Mouse (Mus musculus) neural tube, embryonic 15.5 days (tissue): Measurements from ENCODE around the gene Cnksr1. TPM values are rescaled to one million over a fixed set of nuclear protein-coding genes. Genes with fewer than 3 reads are reported as not detected.

ENCODE experiments used
- ATAC-seq: fragments of 200-750 bp; cut with Nextera tagmentation; 2 replicates; pipeline ENCODE4 v1.8.0; 2017; ENCODE audit warnings: mild to moderate bottlenecking, moderate TSS enrichment, moderate library complexity; ENCODE audit not compliant: low FRiP score
- H3K27ac ChIP-seq: fragments of 300-500 bp; sonication (generic); replicated peaks from 2 replicates; pipeline ENCODE4 v1.5.1; 2015; ENCODE audit warnings: mild to moderate bottlenecking, inconsistent platforms
- H3K27me3 ChIP-seq: fragments of 300-500 bp; sonication (generic); replicated peaks from 2 replicates; pipeline ENCODE4 v1.6.1; 2015; ENCODE audit warnings: inconsistent platforms
- H3K36me3 ChIP-seq: fragments of 300-500 bp; sonication (generic); 2 replicates; pipeline ENCODE4 v1.6.1; 2015; ENCODE audit warnings: inconsistent platforms
- H3K4me1 ChIP-seq: fragments of 300-500 bp; sonication (generic); 2 replicates; pipeline ENCODE4 v1.6.1; 2015; ENCODE audit warnings: inconsistent platforms
- H3K4me2 ChIP-seq: fragments of 300-500 bp; sonication (generic); 2 replicates; pipeline ENCODE4 v1.6.1; 2015; ENCODE audit warnings: inconsistent platforms, mild to moderate bottlenecking, moderate library complexity
- H3K4me3 ChIP-seq: fragments of 300-500 bp; sonication (generic); replicated peaks from 2 replicates; pipeline ENCODE4 v1.5.1; 2015; ENCODE audit warnings: mild to moderate bottlenecking, inconsistent platforms
- H3K9ac ChIP-seq: fragments of 300-500 bp; sonication (generic); replicated peaks from 2 replicates; pipeline ENCODE4 v1.6.1; 2015; ENCODE audit warnings: mild to moderate bottlenecking, inconsistent platforms
- H3K9me3 ChIP-seq: fragments of 300-500 bp; sonication (generic); replicated peaks from 2 replicates; pipeline ENCODE4 v1.6.1; 2016; ENCODE audit warnings: inconsistent platforms
- WGBS: fragments of 180-500 bp; shearing (Covaris S2); methylation state at CpG from one replicate; pipeline ENCODE4 v1.1.7; 2015; ENCODE audit warnings: mixed read lengths; 5-methylcytosine and 5-hydroxymethylcytosine counted together
- polyA plus RNA-seq: library from polyadenylated mRNA; unstranded; fragments of >200 nt; fragmentation: Nextera tagmentation; extraction: Ambion mirVana; gene quantifications from 2 replicates; pipeline ENCODE4 v1.2.1, GENCODE M21; 2015

The Cnksr1 gene
- polyA plus RNA-seq, 1 experiment from 2014 or later, result 0.20 TPM

DNA sequence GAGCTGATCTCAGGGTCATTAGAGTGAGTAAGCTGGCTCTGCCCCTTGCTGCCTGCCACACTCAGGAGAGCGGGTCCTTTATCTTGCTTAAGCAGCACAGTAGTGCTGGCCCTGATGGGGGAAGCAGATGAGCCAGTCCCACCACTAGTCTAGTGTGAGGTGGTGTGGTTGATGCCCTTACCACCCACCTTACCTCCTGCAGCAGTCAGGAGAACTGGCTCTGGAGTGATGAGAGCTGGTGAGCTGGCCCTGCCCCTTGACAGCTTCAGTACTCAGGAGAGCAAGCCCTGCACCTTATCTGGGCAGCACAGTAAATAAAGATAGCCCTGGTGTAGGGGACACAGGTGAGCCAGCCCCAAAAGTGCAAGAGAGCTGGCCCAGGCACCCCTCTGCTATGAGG is 57.1 kb downstream of the Cnksr1 start:
- no peaks in the 10 kb centered on the region for H3K27me3 ChIP-seq
- no peak overlapping the region for H3K9ac ChIP-seq
- peaks cover 8% of the 10 kb centered on the region for H3K4me1 ChIP-seq
- no peak overlapping the region for H3K27ac ChIP-seq
- no peaks in the 10 kb centered on the region for H3K9me3 ChIP-seq
- no peak overlapping the region for H3K4me2 ChIP-seq
- no peak overlapping the region for H3K4me3 ChIP-seq
- no peak for ATAC-seq
- no peaks in the 10 kb centered on the region for H3K36me3 ChIP-seq
- WGBS, result 83% methylated on average over 1 of the region's 1 CpGs

Other genes with a start within 250 kb of the Cnksr1 start
- 47.0 and 47.4 TPM in 2 replicates for gene Dhdds, start 237.5 kb downstream of the Cnksr1 start, polyA plus RNA-seq
- 0.19 and 0.37 TPM in 2 replicates for gene Lin28a, start 219.6 kb downstream of the Cnksr1 start, polyA plus RNA-seq
- not detected in 2 replicates for gene Zfp683, start 184.6 kb downstream of the Cnksr1 start, polyA plus RNA-seq
- gene Crybg2, start 177.6 kb downstream of the Cnksr1 start, polyA plus RNA-seq, result 2.5 and 3.7 TPM in 2 replicates
- gene Cd52, start 143.3 kb downstream of the Cnksr1 start, polyA plus RNA-seq, result 5.6 and 29.0 TPM in 2 replicates
- gene Ubxn11, start 135.8 kb downstream of the Cnksr1 start, polyA plus RNA-seq, result 16.2 and 19.4 TPM in 2 replicates
- 436 and 479 TPM in 2 replicates for gene Sh3bgrl3, start 109.6 kb downstream of the Cnksr1 start, polyA plus RNA-seq
- 18.9 and 34.8 TPM in 2 replicates for gene Cep85, start 51.3 kb downstream of the Cnksr1 start, polyA plus RNA-seq
- not detected in 2 replicates for gene Gm7534, start 35.4 kb downstream of the Cnksr1 start, polyA plus RNA-seq
- gene Catsper4, start 11.0 kb downstream of the Cnksr1 start, polyA plus RNA-seq, result not detected in 2 replicates
- 0.42 TPM in 1 of 2 replicates, not detected in the other for gene E130218I03Rik, start 5.3 kb upstream of the Cnksr1 start, polyA plus RNA-seq
- gene Zfp593, start 7.2 kb upstream of the Cnksr1 start, polyA plus RNA-seq, result 13.9 and 14.8 TPM in 2 replicates
- gene Gm30191, start 8.5 kb upstream of the Cnksr1 start, polyA plus RNA-seq, result not detected in 2 replicates
- 14.2 and 17.0 TPM in 2 replicates for gene Grrp1, start 15.7 kb upstream of the Cnksr1 start, polyA plus RNA-seq
- gene Pdik1l, start 49.5 kb upstream of the Cnksr1 start, polyA plus RNA-seq, result 32.1 and 33.9 TPM in 2 replicates
- gene Trim63, start 76.7 kb upstream of the Cnksr1 start, polyA plus RNA-seq, result 1.2 and 1.4 TPM in 2 replicates
- 0.14 and 0.20 TPM in 2 replicates for gene Slc30a2, start 104.8 kb upstream of the Cnksr1 start, polyA plus RNA-seq
- 0.75 and 1.2 TPM in 2 replicates for gene Extl1, start 145.5 kb upstream of the Cnksr1 start, polyA plus RNA-seq
- 7.5 and 8.9 TPM in 2 replicates for gene Pafah2, start 157.9 kb upstream of the Cnksr1 start, polyA plus RNA-seq
- 4,048 and 4,915 TPM in 2 replicates for gene Stmn1, start 229.9 kb upstream of the Cnksr1 start, polyA plus RNA-seq